ENCODE assay signal across 11 mouse cellular contexts in the genomic region with DNA sequence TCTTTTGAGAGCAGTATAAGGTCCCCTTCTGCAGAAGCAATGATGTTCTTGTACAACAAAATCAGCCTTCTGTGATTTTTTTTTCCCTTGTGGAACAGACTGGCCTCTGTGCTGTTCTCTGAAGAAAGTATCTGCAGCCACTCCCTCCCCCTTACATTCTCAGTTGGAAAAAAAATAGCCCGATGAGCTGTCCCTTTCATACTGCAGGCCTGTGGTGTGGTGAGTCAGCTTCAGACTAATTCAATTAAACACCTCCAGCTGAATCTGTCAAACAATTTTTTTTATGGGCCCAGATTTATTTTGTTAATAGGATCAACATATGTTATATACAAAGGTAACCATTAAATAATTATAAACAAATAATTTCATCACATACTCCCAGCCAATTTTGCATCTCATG.
"Had no signal": no experiment of that assay in that cellular context is flagged by ENCODE, and none has a peak within 500 bp of the region (broad histone marks: within the 10 kb centered on the region; RNA-seq: fewer than 3 reads in every experiment).

No protein-coding gene starts in this region.

- H3K4me1 ChIP-seq: limb, embryonic 12.5 days; midbrain, embryonic 10.5 days; midbrain, embryonic 15.5 days had no signal

- H3K4me3 ChIP-seq: layer of hippocampus, adult 2 months; limb, embryonic 12.5 days; midbrain, embryonic 10.5 days; midbrain, embryonic 15.5 days had no signal

- H3K27ac ChIP-seq: layer of hippocampus, adult 2 months; limb, embryonic 12.5 days; liver, embryonic 14.5 days; midbrain, embryonic 10.5 days; midbrain, embryonic 15.5 days had no signal

- H3K4me2 ChIP-seq: limb, embryonic 12.5 days; midbrain, embryonic 15.5 days had no signal

- H3K9ac ChIP-seq: limb, embryonic 12.5 days; liver, embryonic 14.5 days; midbrain, embryonic 15.5 days had no signal

- DNase-seq: kidney, adult 8-10 months; kidney, postnatal 25 days; lung, adult 18-20 months; lung, postnatal 4 days; thymus, adult 18-20 months; thymus, postnatal 14 days had no signal

- H3K9me3 ChIP-seq: limb, embryonic 12.5 days; midbrain, embryonic 10.5 days; midbrain, embryonic 15.5 days had no signal

- ATAC-seq: midbrain, embryonic 15.5 days had no signal

- H3K36me3 ChIP-seq: limb, embryonic 12.5 days; midbrain, embryonic 10.5 days; midbrain, embryonic 15.5 days had no signal
